Mouse (Mus musculus) urinary bladder, adult 2 months (tissue): ENCODE measurements around the gene Naglu. TPM values are rescaled to one million over a fixed set of nuclear protein-coding genes. Genes with fewer than 3 reads are reported as not detected.

Experiments used
- DNase-seq: peaks from one replicate; pipeline ENCODE4 v3.0.0; 2022; ENCODE audit warnings: low spot score
- polyA plus RNA-seq: library from polyadenylated mRNA; depleted of rRNA; stranded (reverse); fragments of >200 nt; gene quantifications from 2 replicates; pipeline ENCODE4 v1.2.3, GENCODE M21; 2012

Gene Naglu
- polyA plus RNA-seq, 1 experiment: 27.2 TPM

DNA sequence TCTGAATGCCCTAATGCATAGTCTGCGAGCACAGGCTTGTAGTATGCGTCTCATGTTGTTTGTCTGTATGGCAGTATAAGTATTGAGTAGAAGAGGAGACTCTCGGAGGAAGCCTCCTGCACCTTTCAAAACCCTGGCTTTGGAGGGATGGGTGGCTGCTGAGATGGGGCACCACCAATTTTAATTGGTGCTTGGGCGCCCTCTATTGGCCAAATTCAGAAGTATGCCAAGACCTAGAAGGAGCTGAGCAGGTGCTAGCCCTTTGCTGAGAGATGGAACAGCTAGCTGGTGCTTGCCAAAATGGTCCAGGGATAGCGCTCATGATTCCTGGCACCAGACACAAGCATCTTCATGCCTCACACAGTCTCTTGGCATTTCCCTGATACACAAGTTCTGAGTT lies 12.0 kb upstream of the Naglu start:
- peak; percentile 68 for DNase-seq

DNA sequence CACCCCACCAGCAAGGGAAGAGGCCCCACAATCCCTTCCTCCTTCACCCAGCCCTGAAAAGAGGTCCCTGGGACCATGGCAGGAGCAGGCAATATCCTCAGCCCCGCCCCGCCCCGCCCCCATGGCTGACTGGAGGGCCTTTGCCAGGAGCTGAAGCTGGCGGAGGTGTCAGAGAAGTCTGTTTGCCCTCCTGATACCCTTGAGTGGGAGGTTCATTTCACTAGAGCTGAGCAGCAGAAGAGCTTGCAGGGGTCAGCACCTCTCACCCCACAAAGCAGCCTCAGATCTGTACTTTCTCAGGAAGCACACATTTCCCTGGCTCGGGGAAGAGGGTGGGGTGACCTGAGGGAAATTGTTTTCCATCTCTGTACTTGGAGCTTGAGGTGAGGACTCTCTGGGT lies 11.1 kb upstream of the Naglu start:
- DNase-seq: peak; percentile 32

DNA sequence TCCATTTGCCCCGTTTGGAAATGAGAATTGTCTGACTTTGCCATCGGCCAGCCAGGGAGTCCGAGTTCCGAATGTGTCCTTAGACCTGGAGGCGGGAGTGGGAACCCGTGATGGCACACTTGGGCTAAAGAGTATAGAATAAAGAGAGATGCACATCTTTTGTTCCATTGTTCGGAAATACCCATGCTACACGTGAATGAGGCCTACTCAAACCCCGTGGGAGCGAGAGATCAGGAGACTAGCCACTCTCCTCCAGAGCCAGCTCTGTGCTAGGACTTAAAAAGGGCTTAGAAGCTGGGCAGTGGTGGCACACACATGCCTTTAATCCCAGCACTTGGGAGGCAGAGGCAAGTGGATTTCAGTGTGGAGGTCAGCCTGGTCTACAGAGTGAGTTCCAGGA lies 10.3 kb upstream of the Naglu start:
- no peak for DNase-seq

DNA sequence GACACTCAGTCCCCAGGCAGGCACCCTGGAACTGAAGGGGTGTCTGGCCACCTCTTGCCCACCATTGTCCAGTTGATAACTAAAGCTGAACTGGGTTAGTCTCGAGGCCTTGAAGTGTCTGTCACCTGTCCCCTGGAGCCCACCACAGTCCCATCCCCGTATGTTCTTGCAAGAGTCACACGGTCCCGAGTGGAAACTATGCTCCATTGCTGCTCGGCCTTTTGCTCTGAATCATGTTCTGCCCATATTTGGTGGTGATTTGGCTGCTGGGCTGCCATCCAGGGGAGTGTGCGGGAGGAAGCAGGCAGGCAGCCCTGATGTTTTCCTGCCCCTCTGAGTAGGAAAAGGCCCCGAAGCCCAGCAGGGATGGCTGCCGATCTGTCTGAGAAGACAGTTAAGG lies 9.7 kb upstream of the Naglu start:
- peak; percentile 51 for DNase-seq

DNA sequence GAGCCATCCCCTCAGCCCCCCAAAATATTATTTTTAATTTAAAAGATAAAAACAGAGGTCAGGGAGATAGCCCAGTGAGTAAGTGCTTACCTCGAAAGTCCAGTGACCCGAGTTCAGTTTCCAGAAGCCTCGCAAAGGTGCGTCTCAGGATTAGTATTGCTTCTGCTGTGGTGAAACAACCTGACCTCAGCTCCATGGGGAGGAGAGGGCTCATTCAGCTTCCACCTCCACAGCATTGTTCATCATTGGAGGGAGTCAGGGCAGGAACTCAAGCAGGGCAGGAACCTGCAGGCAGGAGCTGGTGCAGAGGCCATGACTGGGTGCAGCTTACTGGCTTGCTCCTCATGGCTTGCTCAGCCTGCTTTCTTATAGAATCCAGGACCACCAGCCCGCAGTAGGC lies 8.8 kb upstream of the Naglu start:
- DNase-seq: no peak

DNA sequence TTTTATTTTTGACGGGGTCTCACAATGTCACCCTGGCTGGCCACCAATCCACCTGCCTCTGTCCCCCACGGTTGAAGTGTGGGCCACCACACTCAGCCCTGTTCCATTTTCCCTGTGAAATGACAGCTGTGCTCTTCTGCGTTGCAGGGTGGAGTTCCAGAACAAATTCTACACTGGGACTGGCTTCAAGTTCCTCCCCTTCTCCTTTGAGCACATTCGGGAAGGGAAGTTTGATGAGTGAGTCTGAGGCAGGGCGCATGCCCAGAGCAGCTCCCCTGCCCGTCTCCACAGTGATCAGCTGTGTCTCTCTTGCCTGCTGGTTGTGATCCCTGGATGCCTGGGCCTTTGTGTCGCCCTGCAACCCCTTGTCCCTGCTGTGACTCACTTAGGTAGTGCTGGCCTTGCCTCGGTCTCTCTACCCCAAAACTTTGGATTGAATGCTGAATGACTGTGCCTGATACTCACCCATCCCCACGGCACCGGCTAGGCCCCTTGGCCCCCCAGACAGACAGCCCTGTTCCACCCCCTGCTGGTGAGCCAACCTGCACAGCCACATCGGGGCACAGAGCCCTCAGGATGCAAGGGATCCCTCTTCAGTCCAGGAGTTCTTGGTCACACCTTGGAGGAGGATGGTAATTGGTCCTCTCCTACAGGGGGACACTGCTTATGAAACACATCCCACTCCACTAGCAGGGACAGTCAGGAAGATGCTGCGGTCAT lies 7.5 kb upstream of the Naglu start:
- no peak for DNase-seq

DNA sequence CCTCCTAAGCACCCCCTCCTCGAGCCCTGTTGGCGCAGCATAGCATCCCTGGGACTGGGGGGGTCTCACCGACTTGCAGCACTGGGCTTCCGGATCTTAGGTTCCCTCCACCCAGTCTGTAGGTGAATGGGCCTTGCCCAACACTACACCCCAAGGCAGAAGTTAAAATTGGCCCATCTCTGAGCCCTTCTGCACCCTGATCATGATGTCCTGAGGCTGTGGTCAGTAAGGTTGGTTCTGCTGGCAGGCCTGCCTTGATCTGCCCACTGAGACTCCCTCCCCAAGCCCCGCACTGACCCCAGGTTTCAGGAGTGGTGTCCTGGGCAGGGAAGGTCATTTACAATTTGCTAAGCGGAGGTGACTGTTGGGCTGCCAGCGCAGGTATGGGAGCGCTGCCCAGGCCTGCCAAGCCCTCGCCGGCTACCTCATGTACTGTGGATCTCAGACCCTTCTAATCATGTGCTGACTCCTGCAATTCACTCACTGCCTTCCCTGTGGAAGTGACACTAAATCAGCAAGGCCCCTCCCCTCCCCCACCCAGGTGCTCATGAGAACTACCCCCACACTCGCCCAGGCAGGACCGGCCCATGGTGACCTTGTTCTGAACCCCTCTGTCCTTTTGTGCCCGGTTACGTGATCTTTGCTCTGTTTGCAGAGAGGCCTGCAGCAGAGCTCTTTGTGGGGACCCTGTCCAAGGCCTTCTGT lies 6.7 kb upstream of the Naglu start:
- DNase-seq: no peak

DNA sequence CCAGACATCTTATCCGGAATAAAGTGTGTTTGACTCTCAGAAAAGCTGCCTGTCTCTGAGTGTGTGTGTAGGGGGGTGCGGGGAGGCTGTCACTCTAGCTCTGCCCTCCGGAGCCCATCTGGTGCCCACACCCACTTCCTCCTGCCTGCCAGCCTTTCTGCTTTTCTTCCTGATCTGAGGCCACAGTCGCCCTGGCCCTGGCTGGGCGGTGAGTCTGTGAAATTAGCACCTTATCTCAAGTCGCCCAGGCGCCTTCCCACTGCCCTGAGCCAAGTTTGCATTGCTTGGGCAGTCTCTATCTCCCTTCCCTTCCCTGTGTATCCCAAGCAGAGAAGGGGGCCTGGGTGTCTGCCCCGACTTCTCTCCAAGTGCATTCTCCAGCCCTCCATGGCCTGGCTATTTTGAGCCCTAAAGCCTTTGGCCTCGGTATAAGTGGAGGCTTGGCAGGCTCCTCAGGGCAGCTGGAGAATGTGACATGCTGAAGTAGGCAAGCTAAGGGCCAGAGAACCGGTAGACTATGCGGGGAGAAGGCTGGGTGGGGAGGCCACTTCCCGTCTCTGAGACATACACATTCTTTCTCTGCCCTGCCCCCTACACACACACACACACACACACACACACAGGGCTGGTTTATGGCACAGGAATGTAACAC lies 6.0 kb upstream of the Naglu start:
- DNase-seq: no peak

DNA sequence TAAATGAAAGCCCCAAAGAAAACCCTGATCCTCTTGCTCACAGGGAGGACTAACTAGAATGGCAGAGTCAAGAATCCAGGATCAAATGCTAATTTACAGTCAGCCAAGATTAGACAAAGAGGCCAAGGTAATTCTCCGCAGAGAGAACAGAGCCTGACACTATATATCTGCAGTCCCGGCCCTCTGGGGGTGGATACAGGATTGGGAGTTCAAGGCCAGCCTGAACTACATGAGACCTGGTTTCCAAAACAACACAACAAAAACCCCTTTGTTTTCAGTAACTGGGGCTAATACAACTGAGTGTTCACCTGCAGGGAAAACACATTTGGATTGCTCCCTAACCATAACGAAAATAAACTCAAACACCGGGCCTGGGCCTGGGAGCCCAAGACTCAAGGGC lies 5.3 kb upstream of the Naglu start:
- DNase-seq: no peak

DNA sequence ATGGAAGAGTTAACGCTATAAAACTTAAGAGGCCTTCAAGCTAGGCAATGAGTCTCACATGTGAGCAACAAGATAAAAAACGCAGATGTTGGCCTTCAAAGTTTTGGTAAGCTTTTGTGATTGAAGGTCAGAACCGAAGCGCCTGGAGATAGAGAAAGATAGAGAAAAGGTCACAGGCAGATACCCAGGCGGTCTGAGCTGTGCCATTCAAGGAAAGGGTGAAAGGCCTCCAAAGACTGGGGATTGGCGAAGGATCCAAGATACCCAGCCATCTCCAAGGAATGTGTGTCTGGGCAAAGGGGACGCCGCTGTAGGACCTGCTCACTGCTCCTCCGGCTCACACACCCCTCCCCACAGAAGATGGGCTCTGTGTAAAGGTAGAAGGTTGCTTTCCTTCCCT lies 4.8 kb upstream of the Naglu start:
- DNase-seq: no peak

DNA sequence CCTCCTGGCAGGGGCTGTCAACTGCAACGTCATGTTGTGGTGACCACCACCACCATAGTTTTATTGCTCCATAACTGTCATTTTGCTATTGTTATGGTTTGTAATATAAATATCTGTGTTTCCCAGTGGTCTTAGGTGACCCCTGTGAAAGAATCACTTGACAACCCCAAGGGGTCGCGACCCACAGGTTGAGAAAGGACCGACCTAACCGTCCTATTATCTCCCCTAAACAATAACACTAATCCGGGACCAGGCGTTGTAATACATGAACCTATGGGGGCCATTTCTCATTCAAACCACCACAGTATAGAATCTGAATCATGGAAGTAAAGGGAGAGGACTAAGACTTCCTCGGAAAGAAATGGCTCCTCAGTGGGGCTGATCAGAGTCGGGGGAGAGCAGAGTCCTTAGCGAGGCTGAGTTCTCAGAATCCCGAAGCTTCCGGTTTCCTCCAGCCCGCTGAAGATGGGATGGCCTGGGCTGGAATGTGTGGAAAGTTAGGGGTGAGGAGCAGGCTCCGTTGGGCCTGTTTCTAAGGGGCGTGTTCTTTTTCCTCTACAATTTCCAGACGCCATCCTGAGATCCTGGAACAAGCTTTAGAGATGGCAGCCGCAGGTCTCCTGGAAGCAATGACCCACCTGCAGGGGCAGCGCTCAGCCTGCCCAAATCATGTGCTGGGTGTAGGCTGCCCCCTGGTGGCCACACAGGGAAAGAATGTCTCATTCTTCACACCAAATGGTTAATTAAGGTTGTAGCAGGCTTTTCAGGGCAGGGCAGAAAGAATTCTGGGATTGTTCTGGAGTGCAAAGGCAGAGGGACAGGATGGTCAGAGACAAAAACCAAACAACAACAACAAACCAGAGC lies 3.0 kb upstream of the Naglu start:
- DNase-seq: peak; percentile 72

DNA sequence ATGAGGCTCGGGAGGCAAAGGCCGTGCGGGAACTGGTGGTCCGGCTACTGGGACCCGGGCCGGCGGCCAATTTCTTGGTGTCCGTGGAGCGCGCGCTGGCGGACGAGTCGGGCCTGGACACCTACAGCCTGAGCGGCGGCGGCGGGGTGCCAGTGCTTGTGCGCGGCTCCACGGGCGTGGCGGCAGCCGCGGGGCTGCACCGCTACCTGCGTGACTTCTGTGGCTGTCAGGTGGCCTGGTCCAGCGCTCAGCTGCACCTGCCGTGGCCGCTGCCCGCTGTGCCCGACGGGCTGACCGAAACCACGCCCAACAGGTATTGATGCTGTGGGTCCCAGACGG lies 346 bp downstream of the Naglu start:
- DNase-seq: no peak

DNA sequence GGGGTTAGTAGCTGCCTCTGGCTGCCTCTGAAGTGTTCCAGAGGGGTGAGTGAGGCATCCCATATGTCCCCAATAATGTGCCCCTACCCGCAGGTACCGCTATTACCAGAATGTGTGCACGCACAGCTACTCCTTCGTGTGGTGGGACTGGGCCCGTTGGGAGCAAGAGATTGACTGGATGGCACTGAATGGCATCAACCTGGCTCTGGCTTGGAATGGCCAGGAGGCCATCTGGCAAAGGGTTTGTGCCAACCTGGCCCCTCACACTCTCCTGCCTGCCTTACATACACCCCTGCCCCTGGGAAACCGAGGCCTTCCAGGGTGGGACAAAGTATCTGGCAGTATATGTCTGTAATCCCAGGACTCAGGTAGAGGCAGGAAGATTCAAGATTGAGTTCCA lies 1.2 kb downstream of the Naglu start:
- DNase-seq: no peak

DNA sequence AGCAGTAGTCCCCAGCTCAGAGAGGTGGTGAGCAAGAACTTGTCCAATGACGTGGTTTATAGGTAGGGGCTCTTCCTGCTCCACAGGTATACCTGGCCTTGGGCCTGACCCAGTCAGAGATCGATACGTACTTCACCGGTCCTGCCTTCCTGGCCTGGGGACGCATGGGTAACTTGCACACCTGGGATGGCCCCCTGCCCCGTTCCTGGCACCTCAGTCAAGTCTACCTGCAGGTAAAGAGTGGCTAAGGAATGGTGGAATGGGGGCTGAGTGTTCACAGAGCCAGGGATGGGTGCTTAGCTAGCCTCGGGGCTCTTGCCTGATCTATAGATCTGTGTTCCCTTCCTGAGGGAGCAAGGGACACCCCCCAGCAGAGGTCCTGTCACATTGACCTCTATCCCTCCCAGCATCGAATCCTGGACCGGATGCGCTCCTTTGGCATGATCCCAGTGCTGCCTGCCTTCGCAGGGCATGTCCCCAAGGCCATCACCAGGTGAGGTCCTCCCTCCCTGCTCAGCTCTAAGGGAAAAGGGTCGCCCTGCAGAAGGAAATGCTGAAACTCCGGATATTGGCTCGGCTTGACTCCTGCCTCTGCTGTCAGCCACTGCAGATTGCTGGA lies 2.1 kb downstream of the Naglu start:
- DNase-seq: no peak

DNA sequence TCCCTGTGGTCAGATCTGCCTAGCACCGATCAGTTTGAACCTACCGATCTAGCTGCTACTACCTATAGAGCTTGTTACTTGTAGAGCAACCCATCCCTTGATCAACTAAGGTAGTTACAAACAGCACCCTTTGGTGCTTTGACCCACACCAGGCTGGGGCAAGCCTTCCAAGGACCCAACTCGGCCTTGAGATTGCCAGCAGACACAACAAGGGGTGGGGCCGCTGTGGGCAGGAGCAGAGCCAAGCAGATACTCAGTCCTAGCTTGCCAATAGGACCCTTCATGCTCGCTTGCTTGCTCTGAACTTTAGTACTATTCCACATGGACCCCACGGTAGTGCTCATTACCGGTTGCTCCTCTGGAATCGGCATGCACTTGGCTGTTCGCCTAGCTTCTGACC lies 8.3 kb downstream of the Naglu start, which contains the start of gene Hsd17b1:
Gene Hsd17b1 (plus strand): TSS at position 291 of the 400 bp plus-strand sequence.
- no peak for DNase-seq

DNA sequence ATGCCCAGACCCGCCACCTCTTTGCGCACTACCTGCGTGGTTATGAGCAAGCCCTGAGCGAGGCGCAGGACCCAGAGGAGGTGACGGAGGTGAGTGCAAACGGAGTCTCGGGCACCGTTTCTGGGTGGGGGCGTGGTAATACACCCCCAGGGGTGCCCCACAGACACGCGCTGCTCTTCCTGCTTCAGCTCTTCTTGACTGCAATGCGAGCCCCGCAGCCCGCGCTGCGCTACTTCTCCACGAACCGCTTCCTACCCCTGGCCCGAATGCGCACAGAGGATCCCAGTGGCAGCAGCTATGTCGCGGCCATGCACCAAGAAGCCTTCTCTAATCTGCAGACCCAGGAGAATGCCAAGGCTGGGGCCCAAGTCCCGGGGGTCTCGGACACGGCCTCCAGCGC lies 9.9 kb downstream of the Naglu start:
- no peak for DNase-seq

DNA sequence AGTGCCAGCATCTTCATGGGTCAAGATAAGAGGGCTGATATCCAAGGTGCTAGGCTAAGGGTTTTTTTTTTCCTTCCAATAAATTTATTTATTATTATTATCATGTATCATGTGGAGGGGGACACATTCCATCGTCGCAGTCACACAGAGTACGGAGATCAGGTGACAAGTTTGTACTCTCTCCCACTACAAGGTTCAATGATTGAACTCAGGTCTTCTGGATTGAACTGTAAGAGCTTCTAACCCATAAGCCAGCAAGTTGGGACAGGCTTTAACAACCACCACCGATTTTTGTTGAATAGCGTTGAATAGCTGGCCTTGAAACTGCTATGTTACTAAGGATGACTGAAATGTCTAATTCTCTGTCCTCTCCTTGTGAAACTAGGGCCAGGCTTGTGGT lies 10.6 kb downstream of the Naglu start:
- DNase-seq: no peak

DNA sequence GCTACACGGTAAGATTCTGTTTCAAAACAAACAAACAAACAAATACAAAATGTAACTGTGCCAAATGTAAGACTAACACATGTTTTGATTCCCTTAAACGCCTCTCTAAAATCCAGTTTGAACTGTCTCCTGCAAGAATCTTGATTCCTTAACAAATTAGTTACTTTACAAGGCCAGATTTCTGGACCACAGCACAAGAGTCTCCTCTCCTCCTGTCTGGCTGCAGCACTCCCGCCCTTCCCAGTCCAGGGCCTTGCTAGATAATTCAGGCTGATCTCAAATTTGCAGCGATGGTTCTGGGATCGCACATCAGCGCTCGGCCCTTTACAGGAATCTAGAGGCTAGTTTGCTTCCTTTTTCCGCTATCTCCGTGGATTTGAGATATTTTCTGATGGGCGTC lies 11.8 kb downstream of the Naglu start:
- DNase-seq: no peak

DNA sequence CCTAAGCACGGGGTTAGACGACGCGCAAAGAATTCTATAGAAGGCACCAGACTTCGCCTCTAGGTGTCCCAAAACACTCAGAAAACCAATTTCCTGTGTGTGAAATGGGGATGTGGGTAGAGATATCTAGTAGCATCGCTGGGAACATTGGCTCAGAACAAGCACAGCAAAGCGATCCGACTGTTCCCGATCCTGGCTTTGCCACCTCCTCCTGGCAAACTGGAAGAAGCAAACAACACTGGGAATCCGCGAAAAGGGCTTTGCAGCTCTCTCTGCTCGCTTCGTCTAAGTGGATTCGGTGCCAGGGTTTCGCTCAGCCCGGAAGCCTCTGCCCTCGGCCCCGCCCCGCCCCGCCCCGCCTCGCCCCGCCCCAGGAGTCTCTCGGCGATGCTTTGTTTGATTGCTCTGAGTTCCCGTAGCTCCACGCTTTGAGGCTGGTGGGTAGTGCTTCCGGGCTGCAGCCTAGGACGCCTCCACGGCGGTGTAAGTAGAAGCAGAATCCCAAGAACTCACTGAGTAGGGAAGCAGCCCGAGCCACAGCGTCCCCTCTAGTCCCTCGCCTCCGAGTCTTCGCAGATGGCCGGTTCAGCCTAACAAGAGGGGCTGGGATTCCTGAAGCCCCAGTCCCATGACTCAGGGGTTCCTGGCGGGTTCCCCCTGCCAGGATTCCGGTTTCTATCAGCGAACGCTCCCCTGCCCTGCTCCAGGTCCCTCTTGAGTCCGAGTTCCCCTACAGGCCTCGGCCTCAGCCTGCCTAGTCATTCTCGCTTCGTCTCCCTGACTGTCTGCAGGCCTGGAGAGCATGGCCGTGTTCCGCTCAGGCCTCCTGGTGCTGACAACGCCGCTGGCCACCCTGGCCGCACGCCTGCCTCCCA lies 12.6 kb downstream of the Naglu start, which contains the start of gene Coasy:
Gene Coasy (plus strand): TSS at position 358 of the 875 bp plus-strand sequence.
- peak; percentile 63 for DNase-seq

DNA sequence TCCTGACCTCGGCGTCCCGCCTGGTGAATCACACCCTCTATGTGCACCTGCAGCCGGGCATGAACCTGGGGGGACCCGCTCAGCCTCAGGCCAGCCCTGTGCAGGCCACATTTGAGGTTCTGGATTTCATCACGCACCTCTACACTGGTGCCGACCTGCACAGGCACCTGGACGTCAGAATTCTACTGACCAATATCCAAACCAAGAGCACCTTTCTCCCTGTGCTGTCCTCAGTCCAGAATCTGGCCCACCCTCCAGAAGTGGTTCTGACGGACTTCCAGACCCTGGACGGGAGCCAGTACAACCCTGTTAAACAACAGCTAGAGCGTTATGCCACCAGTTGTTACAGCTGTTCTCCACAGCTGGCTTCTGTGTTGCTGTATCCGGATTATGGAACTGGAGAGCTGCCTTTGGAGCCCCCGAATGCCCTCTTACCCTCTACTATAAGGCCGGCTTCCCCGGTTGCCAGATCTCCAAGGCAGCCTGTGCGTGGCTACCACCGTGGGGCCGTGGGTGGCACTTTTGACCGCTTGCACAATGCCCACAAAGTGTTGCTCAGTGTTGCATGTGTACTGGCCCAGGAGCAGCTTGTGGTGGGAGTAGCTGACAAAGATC lies 13.4 kb downstream of the Naglu start:
- no peak for DNase-seq
